Mouse (Mus musculus): ENCODE data around the gene Creb3l4. TPM values are rescaled to one million over a fixed set of nuclear protein-coding genes. Genes with fewer than 3 reads are reported as not detected.
A peak's percentile ranks its signal among the peaks of the same experiment; 100 is the strongest.
"Not testable (repeated sequence)": the region's sequence is repeated elsewhere in the genome, so short reads cannot be mapped to it uniquely, and the experiment has no call there.

Creb3l4 gene
- polyA plus RNA-seq, 1 experiment, result 2.0 TPM

DNA sequence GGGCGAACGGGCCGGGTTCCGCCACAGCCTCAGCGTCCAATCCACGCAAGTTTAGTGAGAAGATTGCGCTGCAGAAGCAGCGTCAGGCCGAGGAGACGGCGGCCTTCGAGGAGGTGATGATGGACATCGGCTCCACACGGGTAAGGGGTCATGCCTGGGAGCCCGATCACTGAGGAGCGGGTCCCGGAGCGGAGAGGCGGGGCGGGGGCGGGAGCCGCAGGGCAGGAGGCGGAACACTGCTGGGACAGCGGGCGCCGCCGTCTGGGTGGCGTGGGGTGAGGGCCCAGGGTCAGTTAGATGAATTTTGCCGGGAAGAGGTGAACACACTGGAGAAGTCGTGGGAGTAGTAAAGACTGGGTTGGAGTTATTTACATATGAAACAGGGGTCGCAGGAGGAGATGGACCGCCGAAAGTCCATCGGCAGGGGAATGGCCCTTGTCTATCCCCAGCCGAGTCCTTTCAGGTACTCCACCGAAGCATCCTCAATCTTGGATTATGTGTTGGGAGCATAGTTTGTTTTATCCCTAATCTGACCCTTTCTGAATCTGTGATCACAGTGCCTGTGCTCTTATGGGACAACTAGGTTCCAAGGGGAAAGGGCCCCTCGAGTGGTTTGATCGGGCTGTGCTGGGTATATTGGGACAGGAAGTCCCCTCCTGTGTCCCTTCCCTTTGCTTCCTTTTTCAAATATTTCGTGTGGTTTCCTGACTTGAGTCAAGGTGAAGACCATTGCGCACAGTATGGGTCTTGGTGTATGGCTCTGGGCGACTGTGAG is 11.3 kb upstream of the Creb3l4 start:
- H3K27ac ChIP-seq (ENCODE audit: insufficient read depth, low read length), result peak overlapping the region; percentile 84
- peak overlapping the region; percentile 76 for H3K4me3 ChIP-seq (ENCODE audit: insufficient read depth, low read length)
- TF ChIP-seq CTCF (IDR thresholded peaks at IDR 0.05; ENCODE audit: borderline replicate concordance, insufficient read depth, low read length), result no peak
- peak; percentile 52; the same call in 1 of the 2 replicates for TF ChIP-seq POLR2A (IDR thresholded peaks at IDR 0.05; ENCODE audit: low read depth, low read length)
- H3K4me1 ChIP-seq (ENCODE audit: control insufficient read depth, insufficient read depth, low read length), result peaks cover 12% of the 10 kb centered on the region

DNA sequence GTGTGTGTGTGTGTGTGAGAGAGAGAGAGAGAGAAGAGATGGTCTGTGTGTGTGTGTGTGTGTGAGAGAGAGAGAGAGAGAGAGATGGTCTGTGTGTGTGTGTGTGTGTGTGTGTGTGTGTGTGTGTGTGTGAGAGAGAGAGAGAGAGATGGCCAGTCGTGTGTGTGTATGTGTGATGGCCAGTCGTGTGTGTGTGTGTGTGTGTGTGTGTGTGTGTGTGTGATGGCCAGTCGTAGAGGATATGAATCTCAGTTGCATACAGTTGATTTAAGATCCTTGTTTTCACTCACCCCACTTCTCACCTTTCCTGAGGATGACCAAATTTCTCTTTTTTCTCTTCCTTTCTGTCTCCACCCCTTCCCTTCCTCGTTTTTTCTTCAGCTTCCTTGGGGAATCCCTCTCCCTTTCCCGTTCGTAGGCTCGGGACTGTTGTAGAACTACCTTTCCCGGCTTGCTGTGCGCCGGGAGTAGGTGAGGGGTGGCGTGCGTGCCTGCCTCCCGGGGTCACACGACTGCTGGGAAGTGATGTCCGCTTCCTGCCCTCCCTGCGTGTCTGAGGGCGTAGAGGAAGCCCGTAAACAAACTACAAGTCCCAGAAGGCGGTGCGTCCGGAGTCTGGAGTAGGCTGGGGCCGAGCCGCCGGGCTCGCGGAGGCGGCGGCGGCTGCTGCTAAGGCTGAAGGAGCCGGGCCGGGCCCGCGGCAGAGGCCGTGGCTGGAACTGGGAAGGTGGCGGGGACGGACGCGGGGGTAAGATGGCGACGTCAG is 10.5 kb upstream of the Creb3l4 start, which contains the start of gene Crtc2:
Gene Crtc2, plus strand, starts transcription at position 511 of the 766 bp plus-strand sequence.
- peaks cover 16% of the 10 kb centered on the region for H3K4me1 ChIP-seq (ENCODE audit: control insufficient read depth, insufficient read depth, low read length)
- peak within 1 kb of the TSS; percentile 76 for H3K4me3 ChIP-seq (ENCODE audit: insufficient read depth, low read length)
- H3K27ac ChIP-seq (ENCODE audit: insufficient read depth, low read length), result peak within 1 kb of the TSS; percentile 84
- TF ChIP-seq CTCF (IDR thresholded peaks at IDR 0.05; ENCODE audit: borderline replicate concordance, insufficient read depth, low read length), result no peak
- peak; percentile 43; the same call in 1 of the 2 replicates for TF ChIP-seq POLR2A (IDR thresholded peaks at IDR 0.05; ENCODE audit: low read depth, low read length)

DNA sequence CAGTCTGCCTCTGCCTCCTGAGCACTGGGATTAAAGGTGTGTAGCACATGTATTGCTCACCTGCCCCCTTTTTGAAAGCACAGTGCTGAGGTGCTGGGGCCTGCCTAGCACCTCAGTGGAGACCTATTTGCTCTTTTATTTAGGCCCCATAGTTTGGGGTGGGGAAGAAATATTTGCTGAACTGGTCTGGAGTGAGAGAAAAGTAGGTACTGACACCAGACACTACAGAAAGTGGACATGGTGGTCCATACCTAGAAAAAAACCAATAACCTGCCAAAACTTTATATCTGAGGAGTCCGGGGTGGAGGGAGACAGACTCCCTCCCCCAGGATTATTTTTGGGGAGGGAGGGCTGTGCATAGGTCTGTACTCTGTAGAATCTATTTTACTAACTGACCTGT is 9.9 kb upstream of the Creb3l4 start:
- peaks cover 16% of the 10 kb centered on the region for H3K4me1 ChIP-seq (ENCODE audit: control insufficient read depth, insufficient read depth, low read length)
- H3K27ac ChIP-seq (ENCODE audit: insufficient read depth, low read length); H3K4me3 ChIP-seq (ENCODE audit: insufficient read depth, low read length): not testable (repeated sequence)

DNA sequence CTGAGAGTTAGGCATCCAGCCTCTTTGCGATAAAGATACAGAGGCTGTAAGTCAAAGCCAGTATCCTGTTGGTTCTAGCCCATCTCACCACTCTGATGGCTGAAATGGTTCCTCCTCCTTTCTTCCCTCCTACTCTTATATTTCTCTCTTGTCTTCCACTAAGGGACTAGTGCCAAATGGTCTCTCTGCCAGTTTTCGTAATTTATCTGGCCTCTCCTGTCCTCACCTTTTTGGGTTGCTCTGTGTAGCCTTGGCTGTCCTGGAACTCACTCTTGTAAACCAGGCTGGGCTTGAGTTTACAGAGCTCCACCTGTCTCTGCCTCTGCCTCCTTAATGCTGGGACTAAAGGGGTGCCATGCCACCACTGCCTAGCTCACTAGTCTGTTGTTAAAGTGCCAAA is 9.3 kb upstream of the Creb3l4 start:
- H3K4me3 ChIP-seq (ENCODE audit: insufficient read depth, low read length); H3K27ac ChIP-seq (ENCODE audit: insufficient read depth, low read length): not testable (repeated sequence)
- peaks cover 16% of the 10 kb centered on the region for H3K4me1 ChIP-seq (ENCODE audit: control insufficient read depth, insufficient read depth, low read length)

DNA sequence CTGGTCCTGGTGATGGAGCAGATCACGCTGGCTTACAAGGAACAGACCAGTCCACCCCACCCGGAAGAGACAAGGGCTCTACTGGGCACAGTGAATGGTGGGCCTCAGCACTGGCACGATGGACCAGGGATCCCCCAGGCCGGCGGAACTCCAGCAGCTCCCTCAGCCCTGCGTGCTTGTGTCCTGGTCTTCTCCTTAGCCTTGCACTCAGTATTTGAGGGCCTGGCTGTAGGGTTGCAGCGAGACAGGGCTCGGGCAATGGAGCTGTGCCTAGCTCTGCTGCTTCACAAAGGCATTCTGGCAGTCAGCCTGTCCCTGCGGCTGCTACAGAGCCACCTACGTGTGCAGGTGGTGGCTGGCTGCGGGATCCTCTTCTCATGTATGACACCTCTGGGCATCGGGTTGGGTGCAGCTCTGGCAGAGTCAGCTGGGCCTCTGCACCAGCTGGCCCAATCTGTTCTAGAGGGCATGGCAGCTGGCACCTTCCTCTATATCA is 8.5 kb upstream of the Creb3l4 start:
- H3K4me1 ChIP-seq (ENCODE audit: control insufficient read depth, insufficient read depth, low read length), result peaks cover 16% of the 10 kb centered on the region
- H3K4me3 ChIP-seq (ENCODE audit: insufficient read depth, low read length); H3K27ac ChIP-seq (ENCODE audit: insufficient read depth, low read length): not testable (repeated sequence)

DNA sequence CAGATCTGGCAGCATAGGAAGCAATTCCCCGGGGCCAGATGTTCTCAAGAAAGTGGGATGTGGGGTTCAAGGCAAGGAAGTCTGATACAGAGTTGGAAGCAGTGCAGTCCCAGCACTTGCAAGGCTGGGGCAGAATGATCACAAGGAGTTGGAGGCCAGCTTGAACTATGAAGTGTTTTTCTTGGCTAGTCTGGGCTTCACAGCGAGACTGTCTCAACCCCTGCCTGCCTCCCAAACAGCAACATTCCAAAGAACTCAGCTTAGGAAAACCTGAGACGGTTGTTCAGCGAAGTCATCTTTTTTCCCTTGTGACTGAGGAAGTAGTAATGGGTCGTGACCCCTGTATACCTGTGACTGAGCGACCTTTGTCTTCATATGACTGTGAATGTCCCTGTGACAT is 7.5 kb upstream of the Creb3l4 start:
- H3K27ac ChIP-seq (ENCODE audit: insufficient read depth, low read length), result peak overlapping the region; percentile 75
- no peak overlapping the region for H3K4me3 ChIP-seq (ENCODE audit: insufficient read depth, low read length)
- H3K4me1 ChIP-seq (ENCODE audit: control insufficient read depth, insufficient read depth, low read length), result peaks cover 13% of the 10 kb centered on the region
- no peak for TF ChIP-seq POLR2A (IDR thresholded peaks at IDR 0.05; ENCODE audit: low read depth, low read length)
- TF ChIP-seq CTCF (IDR thresholded peaks at IDR 0.05; ENCODE audit: borderline replicate concordance, insufficient read depth, low read length), result no peak

DNA sequence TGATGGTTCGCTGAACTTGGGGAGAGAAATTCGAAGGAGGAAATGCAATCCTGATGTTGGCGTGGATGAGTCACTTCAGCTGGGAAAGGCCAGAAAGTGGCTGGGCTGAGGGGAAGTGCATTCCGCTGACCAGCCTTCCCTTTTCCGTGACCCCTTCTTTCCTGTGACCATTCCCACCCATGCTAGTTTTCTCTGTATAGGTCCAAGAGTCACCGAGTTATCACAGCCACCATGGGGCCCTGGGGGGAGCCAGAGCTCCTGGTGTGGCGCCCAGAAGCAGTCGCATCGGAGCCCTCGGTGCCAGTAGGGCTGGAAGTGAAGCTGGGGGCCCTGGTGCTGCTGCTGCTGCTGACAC is 5.4 kb upstream of the Creb3l4 start:
- no peak for TF ChIP-seq CTCF (IDR thresholded peaks at IDR 0.05; ENCODE audit: borderline replicate concordance, insufficient read depth, low read length)
- Histone ChIP-seq H3K27ac (ENCODE audit: insufficient read depth, low read length) (peak overlapping the region; percentile 80), H3K4me1 (ENCODE audit: control insufficient read depth, insufficient read depth, low read length) (peaks cover 13% of the 10 kb centered on the region), H3K4me3 (ENCODE audit: insufficient read depth, low read length) (peak overlapping the region; percentile 69)

DNA sequence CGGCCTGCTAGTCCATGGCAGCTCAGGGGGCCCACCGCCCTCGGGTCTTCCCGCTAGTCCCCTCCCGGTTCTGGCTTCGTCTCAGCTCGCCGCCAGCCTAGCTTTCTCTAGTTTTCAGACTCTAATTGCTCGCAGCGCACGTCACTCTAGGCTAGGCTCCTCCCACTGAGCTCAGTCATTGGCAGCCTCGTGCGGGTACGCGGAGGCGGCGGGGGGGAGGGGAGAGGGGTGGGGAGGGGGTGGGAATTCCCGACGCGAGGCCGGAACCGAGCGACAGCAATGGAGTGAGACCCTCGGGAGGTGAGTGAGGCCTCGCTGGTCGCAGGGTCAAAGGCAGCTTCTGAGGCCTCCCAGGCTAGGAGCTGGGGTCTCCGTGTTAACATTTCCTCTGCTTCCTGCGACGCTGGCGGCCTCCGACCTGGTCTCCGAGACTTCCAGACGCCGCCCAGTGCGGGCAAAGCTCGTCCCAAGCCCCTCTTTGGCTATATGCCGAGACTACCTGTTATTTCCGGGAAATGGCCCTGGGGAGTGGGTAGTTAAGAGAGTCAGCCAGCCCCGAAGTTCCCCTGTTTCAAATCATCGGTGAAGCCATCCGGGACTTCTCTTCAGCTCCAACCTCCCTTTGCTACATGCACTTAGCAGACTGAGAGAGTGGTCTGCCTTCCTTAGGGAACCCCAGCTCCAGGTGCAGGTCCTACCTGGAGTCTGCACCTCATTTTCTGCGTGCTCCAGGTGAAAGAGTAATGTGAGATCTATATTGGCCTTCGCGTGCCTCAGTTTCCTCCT is 4.8 kb upstream of the Creb3l4 start, which contains the start of gene Slc39a1:
Gene Slc39a1, plus strand, starts transcription at position 213 of the 786 bp plus-strand sequence.
- H3K27ac ChIP-seq (ENCODE audit: insufficient read depth, low read length), result peak within 1 kb of the TSS; percentile 98
- H3K4me1 ChIP-seq (ENCODE audit: control insufficient read depth, insufficient read depth, low read length), result peaks cover 13% of the 10 kb centered on the region
- peak within 1 kb of the TSS; percentile 69 for H3K4me3 ChIP-seq (ENCODE audit: insufficient read depth, low read length)
- TF ChIP-seq POLR2A (IDR thresholded peaks at IDR 0.05; ENCODE audit: low read depth, low read length) (peak; percentile 71), CTCF (IDR thresholded peaks at IDR 0.05; ENCODE audit: borderline replicate concordance, insufficient read depth, low read length) (no peak)

DNA sequence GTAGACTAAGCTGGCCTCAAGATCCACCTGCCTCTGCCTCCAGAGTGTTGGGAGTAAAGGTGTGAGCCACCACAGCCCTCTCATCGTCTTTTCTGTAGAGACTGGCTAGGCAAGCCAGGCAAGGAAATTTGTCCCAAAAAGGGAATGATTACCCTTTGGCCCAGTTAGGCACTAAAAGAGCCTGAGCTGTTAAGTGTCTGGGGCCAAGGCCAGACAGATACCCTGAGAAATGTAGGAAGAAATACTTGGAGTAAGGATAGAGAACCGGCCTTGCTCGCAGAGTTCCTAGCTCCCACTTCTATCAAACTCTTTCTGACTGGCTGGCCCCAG is 4.3 kb upstream of the Creb3l4 start:
- Histone ChIP-seq H3K4me1 (ENCODE audit: control insufficient read depth, insufficient read depth, low read length) (peaks cover 13% of the 10 kb centered on the region), H3K4me3 (ENCODE audit: insufficient read depth, low read length) (peak overlapping the region; percentile 35), H3K27ac (ENCODE audit: insufficient read depth, low read length) (peak overlapping the region; percentile 98)
- TF ChIP-seq CTCF (IDR thresholded peaks at IDR 0.05; ENCODE audit: borderline replicate concordance, insufficient read depth, low read length), result no peak
- 0 out of 2 replicates have a peak, but pooled peaks have one; percentile 68 for TF ChIP-seq POLR2A (IDR thresholded peaks at IDR 0.05; ENCODE audit: low read depth, low read length)

DNA sequence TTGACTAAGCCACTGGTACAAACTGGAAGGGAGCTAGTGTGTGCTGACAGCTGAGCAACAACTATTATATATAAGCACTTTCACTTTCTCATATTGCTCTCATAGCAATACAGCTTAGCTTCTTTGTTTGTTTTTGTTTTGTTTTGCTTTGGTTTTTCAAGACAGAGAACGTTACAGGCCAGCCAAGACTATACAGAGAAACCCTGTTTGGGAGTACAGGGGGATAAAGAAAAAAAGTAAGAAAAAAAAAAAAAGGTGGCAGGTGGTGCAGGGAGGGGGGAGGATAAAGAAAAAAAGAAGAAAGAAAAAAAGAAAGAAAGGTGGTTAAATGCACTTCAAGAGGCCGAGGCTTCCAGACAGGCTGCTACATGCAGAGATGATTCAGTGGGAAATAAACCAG is 2.1 kb upstream of the Creb3l4 start:
- Histone ChIP-seq H3K4me3 (ENCODE audit: insufficient read depth, low read length) (no peak overlapping the region), H3K27ac (ENCODE audit: insufficient read depth, low read length) (no peak overlapping the region), H3K4me1 (ENCODE audit: control insufficient read depth, insufficient read depth, low read length) (peaks cover 3% of the 10 kb centered on the region; the same call in 1 of the 2 replicates)
- no peak for TF ChIP-seq POLR2A (IDR thresholded peaks at IDR 0.05; ENCODE audit: low read depth, low read length)
- no peak for TF ChIP-seq CTCF (IDR thresholded peaks at IDR 0.05; ENCODE audit: borderline replicate concordance, insufficient read depth, low read length)
